Mouse (Mus musculus): ENCODE results near the gene Ccdc184.

GRCm38 (mm10) chr15:98134666-98135065, 32.3 kb upstream of the Ccdc184 start:
- no peak for TF ChIP-seq CTCF (conservative IDR thresholded peaks at IDR 0.05; ENCODE audit: insufficient read depth, insufficient read length, low read depth, low read length)
- TF ChIP-seq POLR2A (IDR thresholded peaks at IDR 0.05; ENCODE audit: low read depth, low read length), result no peak
